Mouse (Mus musculus): ENCODE measurements around the gene Kctd7. TPM values are rescaled to one million over a fixed set of nuclear protein-coding genes. Genes with fewer than 3 reads are reported as not detected.

Gene Kctd7
- polyA plus RNA-seq, 1 experiment: 4.8 TPM

DNA sequence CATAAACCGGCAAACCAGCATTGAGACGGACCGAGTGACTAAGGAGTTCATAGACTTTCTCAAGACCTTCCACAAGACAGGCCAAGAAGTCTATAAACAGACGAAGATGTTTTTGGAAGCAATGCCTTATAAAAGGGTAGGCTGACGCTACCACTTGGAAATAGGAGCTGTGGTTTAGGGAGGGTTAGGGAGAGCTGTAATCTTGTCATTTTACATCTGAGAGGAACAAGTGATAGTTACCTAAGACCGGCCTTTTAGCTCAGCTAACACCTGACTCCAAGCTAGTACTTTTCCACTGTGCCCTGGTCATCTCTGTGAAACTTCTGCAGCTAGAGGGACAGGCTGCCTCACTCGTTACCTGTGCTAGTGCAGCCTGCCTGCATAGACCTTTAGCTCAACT lies 53.3 kb downstream of the Kctd7 start:
- H3K4me3 ChIP-seq (ENCODE audit: insufficient read depth, low read length): no peak overlapping the region
- TF ChIP-seq CTCF (IDR thresholded peaks at IDR 0.05; ENCODE audit: low read depth, low read length): no peak
- no peak for TF ChIP-seq POLR2A (IDR thresholded peaks at IDR 0.05; ENCODE audit: borderline replicate concordance, low read depth, low read length)
- peaks cover 22% of the 10 kb centered on the region for H3K4me1 ChIP-seq (ENCODE audit: control insufficient read depth, insufficient read depth, low read length)
- H3K27ac ChIP-seq (ENCODE audit: insufficient read depth, low read depth, low read length): no peak overlapping the region

- H3K27ac ChIP-seq (ENCODE audit: insufficient read depth, low read depth, low read length): no peak overlapping the region
- no peak for TF ChIP-seq POLR2A (IDR thresholded peaks at IDR 0.05; ENCODE audit: borderline replicate concordance, low read depth, low read length)
- TF ChIP-seq CTCF (IDR thresholded peaks at IDR 0.05; ENCODE audit: low read depth, low read length): no peak
- H3K4me3 ChIP-seq (ENCODE audit: insufficient read depth, low read length): no peak overlapping the region
- peaks cover 38% of the 10 kb centered on the region for H3K4me1 ChIP-seq (ENCODE audit: control insufficient read depth, insufficient read depth, low read length)
Measured at GRCm38 (mm10) chr5:130200233-130201029, 55.8 kb downstream of the Kctd7 start.

DNA sequence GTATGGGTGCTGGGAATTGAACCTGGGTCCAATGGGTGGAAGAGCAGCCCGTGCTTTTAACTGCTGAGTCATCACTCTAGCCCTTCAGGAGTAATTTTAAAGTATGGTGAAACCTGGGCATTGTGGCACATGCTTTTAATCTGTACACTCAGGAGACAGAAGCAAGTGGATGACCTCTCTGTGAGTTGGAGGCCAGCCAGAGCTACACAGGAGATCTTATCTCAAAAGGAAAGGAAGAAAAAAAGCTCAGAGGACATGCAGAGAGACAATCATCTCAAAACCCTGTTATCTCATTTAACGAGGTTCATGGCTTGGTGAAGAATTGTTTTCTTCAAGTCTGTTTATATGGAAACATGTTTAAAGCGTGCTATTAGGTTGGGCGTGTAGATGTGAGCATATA lies 59.3 kb downstream of the Kctd7 start:
- Histone ChIP-seq H3K4me3 (ENCODE audit: insufficient read depth, low read length) (no peak overlapping the region), H3K4me1 (ENCODE audit: control insufficient read depth, insufficient read depth, low read length) (peaks cover 22% of the 10 kb centered on the region), H3K27ac (ENCODE audit: insufficient read depth, low read depth, low read length) (peak overlapping the region; percentile 45)
- TF ChIP-seq CTCF (IDR thresholded peaks at IDR 0.05; ENCODE audit: low read depth, low read length) (no peak), POLR2A (IDR thresholded peaks at IDR 0.05; ENCODE audit: borderline replicate concordance, low read depth, low read length) (no peak)

DNA sequence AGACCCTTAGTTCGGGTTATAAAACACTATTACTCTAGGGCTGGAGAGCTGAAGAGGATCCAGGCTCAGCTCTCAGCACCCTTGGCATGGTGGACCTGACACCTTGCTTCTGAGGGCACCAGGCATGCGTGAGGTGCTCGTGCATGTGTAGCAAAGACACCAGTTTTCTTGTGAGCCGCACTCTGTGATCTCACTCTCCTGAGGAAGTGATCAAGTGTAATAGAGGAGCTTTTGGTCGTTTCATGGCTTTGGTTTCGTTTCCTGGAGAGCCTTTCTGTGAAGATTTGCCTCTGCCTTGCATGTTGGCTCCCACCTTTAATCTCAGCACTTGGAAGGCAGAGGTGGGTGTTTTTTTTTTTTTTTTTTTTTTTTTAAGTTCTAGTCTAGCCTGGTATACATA lies 59.9 kb downstream of the Kctd7 start:
- TF ChIP-seq POLR2A (IDR thresholded peaks at IDR 0.05; ENCODE audit: borderline replicate concordance, low read depth, low read length): no peak
- no peak for TF ChIP-seq CTCF (IDR thresholded peaks at IDR 0.05; ENCODE audit: low read depth, low read length)
- Histone ChIP-seq H3K4me3 (ENCODE audit: insufficient read depth, low read length) (no peak overlapping the region), H3K27ac (ENCODE audit: insufficient read depth, low read depth, low read length) (peak overlapping the region; percentile 45), H3K4me1 (ENCODE audit: control insufficient read depth, insufficient read depth, low read length) (peaks cover 24% of the 10 kb centered on the region)

Other genes with a start within 250 kb of the Kctd7 start
- gene Zbed5, start 249.1 kb upstream of the Kctd7 start, polyA plus RNA-seq (2012; ENCODE audit: insufficient read depth, insufficient read length, missing spikeins): 0.95 TPM in 1 of 2 replicates, not detected in the other
- gene Phkg1, start 246.3 kb upstream of the Kctd7 start, polyA plus RNA-seq (2012; ENCODE audit: insufficient read depth, insufficient read length, missing spikeins): 0.29 and 0.51 TPM in 2 replicates
- gene Nupr1l, start 236.3 kb upstream of the Kctd7 start, polyA plus RNA-seq (2012; ENCODE audit: insufficient read depth, insufficient read length, missing spikeins): 2.9 and 4.5 TPM in 2 replicates
- 16.5 and 17.7 TPM in 2 replicates for gene Vkorc1l1, start 202.9 kb upstream of the Kctd7 start, polyA plus RNA-seq (2012; ENCODE audit: insufficient read depth, insufficient read length, missing spikeins)
- gene Gusb, start 141.8 kb upstream of the Kctd7 start, polyA plus RNA-seq (2012; ENCODE audit: insufficient read depth, insufficient read length, missing spikeins): 340 and 349 TPM in 2 replicates
- gene Asl, start 115.6 kb upstream of the Kctd7 start, polyA plus RNA-seq (2012; ENCODE audit: insufficient read depth, insufficient read length, missing spikeins): 72.7 and 80.7 TPM in 2 replicates
- gene Crcp, start 115.6 kb upstream of the Kctd7 start, polyA plus RNA-seq (2012; ENCODE audit: insufficient read depth, insufficient read length, missing spikeins): 30.1 and 31.5 TPM in 2 replicates
- 14.7 and 15.5 TPM in 2 replicates for gene Tpst1, start 71.5 kb upstream of the Kctd7 start, polyA plus RNA-seq (2012; ENCODE audit: insufficient read depth, insufficient read length, missing spikeins)
- gene Rabgef1, start 26.9 kb downstream of the Kctd7 start, polyA plus RNA-seq (2012; ENCODE audit: insufficient read depth, insufficient read length, missing spikeins): 22.3 and 25.4 TPM in 2 replicates
- gene Tmem248, start 72.2 kb downstream of the Kctd7 start, polyA plus RNA-seq (2012; ENCODE audit: insufficient read depth, insufficient read length, missing spikeins): 30.3 and 33.4 TPM in 2 replicates
- gene Sbds, start 110.7 kb downstream of the Kctd7 start, polyA plus RNA-seq (2012; ENCODE audit: insufficient read depth, insufficient read length, missing spikeins): 87.1 and 111 TPM in 2 replicates
- 12.3 and 12.7 TPM in 2 replicates for gene Tyw1, start 110.8 kb downstream of the Kctd7 start, polyA plus RNA-seq (2012; ENCODE audit: insufficient read depth, insufficient read length, missing spikeins)
- gene Caln1, start 224.6 kb downstream of the Kctd7 start, polyA plus RNA-seq (2012; ENCODE audit: insufficient read depth, insufficient read length, missing spikeins): not detected in 2 replicates
- gene A330070K13Rik, start 239.8 kb downstream of the Kctd7 start, polyA plus RNA-seq (2012; ENCODE audit: insufficient read depth, insufficient read length, missing spikeins): not detected in 2 replicates

Data from bone marrow macrophage, adult 2 months (primary cell).